Mouse (Mus musculus): Measurements from ENCODE around the gene Prtg. TPM values are rescaled to one million over a fixed set of nuclear protein-coding genes. Genes with fewer than 3 reads are reported as not detected.

The Prtg gene
- polyA plus RNA-seq, 1 experiment from 2014 or later: 0.61 TPM

DNA sequence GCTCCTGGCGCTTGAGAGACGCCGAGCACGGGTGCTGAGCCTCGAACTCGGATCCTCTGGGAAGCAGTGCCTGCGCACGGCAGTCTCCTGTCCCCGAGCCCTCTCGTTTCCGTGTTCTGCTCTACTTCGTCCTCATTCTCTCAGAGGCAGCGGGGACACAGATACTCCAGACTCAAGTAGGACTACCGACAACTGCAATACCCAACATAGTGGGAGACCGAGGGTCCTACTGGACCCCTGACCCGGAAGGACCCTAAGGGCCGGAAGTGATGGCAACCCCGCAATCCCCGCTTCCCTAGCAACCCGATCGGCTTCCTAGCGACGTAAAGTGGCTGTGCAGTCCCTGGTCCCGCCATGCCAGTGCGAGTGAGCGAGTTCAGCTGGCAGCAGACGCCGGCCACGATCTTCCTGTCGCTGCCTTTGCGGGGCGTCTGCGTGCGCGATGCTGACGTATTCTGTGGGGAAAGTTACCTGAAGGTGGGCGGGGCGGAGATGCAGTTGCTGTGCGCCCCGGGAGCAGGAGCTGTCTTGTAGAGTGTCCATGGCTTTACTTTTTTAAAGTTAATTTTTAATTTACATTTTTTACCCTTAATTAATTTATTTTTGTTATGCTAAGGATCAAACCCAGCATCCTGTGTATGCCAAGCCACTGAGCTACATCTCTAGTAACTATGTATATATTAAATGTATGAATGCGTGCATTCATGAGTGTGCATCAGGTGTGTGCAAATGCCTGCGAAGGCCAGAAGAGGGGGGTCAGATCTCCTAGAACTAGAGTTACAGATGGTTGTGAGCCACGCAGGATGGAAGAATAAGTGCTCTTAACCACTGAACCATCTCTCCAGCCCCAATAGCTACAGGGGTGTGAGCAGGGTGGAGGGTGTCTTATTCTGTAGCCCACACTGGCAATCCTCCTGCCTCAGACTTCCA lies 152.1 kb downstream of the Prtg start, which contains the start of the genes Dyx1c1 and Gm44503:
Gene Dyx1c1, plus strand, starts transcription at position 265 of the 930 bp plus-strand sequence.
Gene Gm44503, plus strand, starts transcription at position 332 of the 930 bp plus-strand sequence.
- peaks cover 13% of the 10 kb centered on the region for H3K4me1 ChIP-seq
- no peaks in the 10 kb centered on the region for H3K27me3 ChIP-seq (replicated peaks)
- WGBS: 1% methylated on average over 43 of the region's 43 CpGs
- H3K4me2 ChIP-seq: peak within 1 kb of the TSS; percentile 66
- no peaks in the 10 kb centered on the region for H3K9me3 ChIP-seq (replicated peaks)
- peak within 1 kb of the TSS; percentile 57 for H3K4me3 ChIP-seq (replicated peaks)
- H3K27ac ChIP-seq (replicated peaks): peak within 1 kb of the TSS; percentile 75
- ATAC-seq (ENCODE audit: low FRiP score): peak; percentile 96
- H3K36me3 ChIP-seq: no peaks in the 10 kb centered on the region
- H3K9ac ChIP-seq (replicated peaks): peak within 1 kb of the TSS; percentile 54

DNA sequence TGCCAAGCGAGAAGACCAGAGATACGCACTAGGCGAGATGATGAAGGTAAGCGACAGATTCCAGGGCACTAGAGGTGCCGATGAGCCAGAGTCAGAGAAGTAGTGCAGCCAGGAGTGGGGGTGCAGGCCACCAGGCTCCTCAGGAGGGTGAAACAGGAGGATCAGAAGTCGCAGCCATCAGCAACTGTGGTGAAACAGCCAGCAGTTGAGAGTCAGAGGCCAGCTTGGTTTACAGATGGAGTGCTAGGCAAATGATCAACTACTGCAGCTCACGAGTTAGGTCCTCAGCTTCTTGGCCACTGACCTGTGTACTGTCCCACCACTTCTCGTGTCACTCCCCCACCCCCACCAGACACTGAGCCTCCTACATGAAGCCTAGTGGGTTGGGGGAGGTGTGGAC lies 154.7 kb downstream of the Prtg start:
- H3K4me3 ChIP-seq (replicated peaks): no peak overlapping the region
- H3K27me3 ChIP-seq (replicated peaks): no peaks in the 10 kb centered on the region
- H3K9ac ChIP-seq (replicated peaks): no peak overlapping the region
- ATAC-seq (ENCODE audit: low FRiP score): no peak
- H3K36me3 ChIP-seq: no peaks in the 10 kb centered on the region
- no peaks in the 10 kb centered on the region for H3K9me3 ChIP-seq (replicated peaks)
- WGBS: 78% methylated on average over 8 of the region's 8 CpGs
- H3K27ac ChIP-seq (replicated peaks): no peak overlapping the region
- peaks cover 13% of the 10 kb centered on the region for H3K4me1 ChIP-seq
- no peak overlapping the region for H3K4me2 ChIP-seq

DNA sequence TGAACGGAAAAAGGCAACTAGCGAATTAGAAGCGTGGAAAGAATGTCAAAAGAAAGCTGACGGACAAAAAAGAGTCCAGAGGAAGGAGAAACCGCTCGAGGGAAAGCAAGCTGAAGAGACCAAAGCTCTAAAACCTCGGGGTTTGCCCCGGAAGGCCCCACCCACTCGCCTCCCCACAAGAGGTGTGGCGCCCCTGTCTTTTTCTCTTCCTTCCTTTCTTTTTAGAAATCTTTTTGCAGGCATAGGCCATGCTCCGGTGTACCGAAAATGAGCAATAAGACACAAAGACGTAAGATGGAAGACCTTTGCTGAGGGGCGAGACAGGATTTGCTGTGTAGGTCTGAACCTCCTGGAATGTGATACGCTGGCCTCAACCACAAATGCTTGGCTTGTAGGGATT lies 155.3 kb downstream of the Prtg start:
- H3K9ac ChIP-seq (replicated peaks): no peak overlapping the region
- H3K4me1 ChIP-seq: peaks cover 13% of the 10 kb centered on the region
- H3K4me3 ChIP-seq (replicated peaks): no peak overlapping the region
- WGBS: 77% methylated on average over 15 of the region's 15 CpGs
- H3K27me3 ChIP-seq (replicated peaks): no peaks in the 10 kb centered on the region
- H3K27ac ChIP-seq (replicated peaks): no peak overlapping the region
- no peak for ATAC-seq (ENCODE audit: low FRiP score)
- no peaks in the 10 kb centered on the region for H3K9me3 ChIP-seq (replicated peaks)
- H3K36me3 ChIP-seq: no peaks in the 10 kb centered on the region
- H3K4me2 ChIP-seq: no peak overlapping the region

Other genes with a start within 250 kb of the Prtg start
- 375 and 397 TPM in 2 replicates for gene Nedd4, start 144.5 kb upstream of the Prtg start, polyA plus RNA-seq (2015; fragmentation: Nextera tagmentation; extraction: Ambion mirVana)
- gene Pygo1, start 118.8 kb downstream of the Prtg start, polyA plus RNA-seq (2015; fragmentation: Nextera tagmentation; extraction: Ambion mirVana): 12.2 and 14.6 TPM in 2 replicates
- 1.7 and 2.5 TPM in 2 replicates for gene Dyx1c1, start 151.9 kb downstream of the Prtg start, polyA plus RNA-seq (2015; fragmentation: Nextera tagmentation; extraction: Ambion mirVana)
- not detected in 2 replicates for gene Gm44503, start 152.0 kb downstream of the Prtg start, polyA plus RNA-seq (2015; fragmentation: Nextera tagmentation; extraction: Ambion mirVana)
- 22.2 TPM in 2 replicates for gene Ccpg1os, start 178.5 kb downstream of the Prtg start, polyA plus RNA-seq (2015; fragmentation: Nextera tagmentation; extraction: Ambion mirVana)
- gene Ccpg1, start 178.6 kb downstream of the Prtg start, polyA plus RNA-seq (2015; fragmentation: Nextera tagmentation; extraction: Ambion mirVana): 43.2 and 45.9 TPM in 2 replicates
- gene Pigb, start 233.5 kb downstream of the Prtg start, polyA plus RNA-seq (2015; fragmentation: Nextera tagmentation; extraction: Ambion mirVana): 12.7 and 14.7 TPM in 2 replicates
- 3.3 and 11.8 TPM in 2 replicates for gene Rab27a, start 238.0 kb downstream of the Prtg start, polyA plus RNA-seq (2015; fragmentation: Nextera tagmentation; extraction: Ambion mirVana)

Data from neural tube, embryonic 15.5 days (tissue).